Mouse (Mus musculus) urinary bladder, postnatal 36 days (tissue): ENCODE data around the gene Anpep.

Experiments
- DNase-seq, 2 experiments: peaks; one replicate each; pipeline ENCODE4 v3.0.0; 2022; ENCODE audit warnings: low spot score in 2 of 2, mixed read lengths in 1 of 2

The Anpep gene

GRCm38 (mm10) chr7:79860811-79861210 is at the start of gene Anpep:
Anpep (minus strand) TSS chr7:79861059.
- DNase-seq, result no peak

GRCm38 (mm10) chr7:79907356-79907755 is 46.5 kb upstream of the Anpep start:
- peak in 1 of 2 experiments; percentile 32 for DNase-seq

GRCm38 (mm10) chr7:79906914-79907313 is 46.1 kb upstream of the Anpep start:
- no peak for DNase-seq

GRCm38 (mm10) chr7:79905193-79905592 is 44.3 kb upstream of the Anpep start:
- DNase-seq, result no peak

GRCm38 (mm10) chr7:79903160-79903792 is 42.4 kb upstream of the Anpep start:
- DNase-seq, result no peak

- DNase-seq, result no peak
These were observed 39.9 kb upstream of the Anpep start for GRCm38 (mm10) chr7:79900753-79901152.

- no peak for DNase-seq
These were observed 34.4 kb upstream of the Anpep start for GRCm38 (mm10) chr7:79895225-79895624.

GRCm38 (mm10) chr7:79894790-79895189 is 33.9 kb upstream of the Anpep start:
- DNase-seq, result no peak

GRCm38 (mm10) chr7:79892576-79893428 is 31.9 kb upstream of the Anpep start:
- DNase-seq, result no peak

GRCm38 (mm10) chr7:79890436-79891221 is 29.8 kb upstream of the Anpep start:
- no peak for DNase-seq

GRCm38 (mm10) chr7:79888603-79889002 is 27.7 kb upstream of the Anpep start:
- DNase-seq, result no peak

- DNase-seq, result no peak
These were observed 22.9 kb upstream of the Anpep start for GRCm38 (mm10) chr7:79883613-79884334.

- no peak for DNase-seq
These were observed 21.0 kb upstream of the Anpep start for GRCm38 (mm10) chr7:79881901-79882300.

GRCm38 (mm10) chr7:79880998-79881397 is 20.1 kb upstream of the Anpep start:
- peak in 1 of 2 experiments; percentile 47 for DNase-seq

- no peak for DNase-seq
These were observed 19.2 kb upstream of the Anpep start for GRCm38 (mm10) chr7:79880033-79880432.

GRCm38 (mm10) chr7:79878455-79879025 is 17.7 kb upstream of the Anpep start:
- no peak for DNase-seq

GRCm38 (mm10) chr7:79873407-79873806 is 12.5 kb upstream of the Anpep start:
- DNase-seq, result no peak

GRCm38 (mm10) chr7:79871797-79872345 is 11.0 kb upstream of the Anpep start:
- no peak for DNase-seq

- DNase-seq, result no peak
These were observed 8.3 kb upstream of the Anpep start for GRCm38 (mm10) chr7:79869072-79869719.

GRCm38 (mm10) chr7:79868475-79868874 is 7.6 kb upstream of the Anpep start:
- no peak for DNase-seq
